Mouse (Mus musculus) embryo, embryonic 10 days (tissue): Measurements from ENCODE around the gene Eefsec.

Experiments
- DNase-seq: peaks from one replicate; pipeline ENCODE4 v3.0.0-alpha.2; 2015; ENCODE audit warnings: low spot score

Eefsec gene

GRCm38 (mm10) chr6:88207403-88208033 is 238.8 kb downstream of the Eefsec start:
- no peak for DNase-seq
